Mouse (Mus musculus) hindbrain, postnatal 0 days (tissue): Measurements from ENCODE around the gene Defb30. TPM values are rescaled to one million over a fixed set of nuclear protein-coding genes. Genes with fewer than 3 reads are reported as not detected.
A peak's percentile ranks its signal among the peaks of the same experiment; 100 is the strongest.

Experiments
- ATAC-seq: fragments of 200-750 bp; cut with Nextera tagmentation; 2 replicates; pipeline ENCODE4 v1.8.0; 2017; ENCODE audit warnings: mild to moderate bottlenecking, moderate TSS enrichment, moderate library complexity
- DNase-seq: peaks from one replicate; pipeline ENCODE4 v3.0.0-alpha.2; 2015; ENCODE audit warnings: low spot score
- H3K27ac ChIP-seq: fragments of 300-500 bp; sonication (generic); 2 replicates; pipeline ENCODE4 v1.5.1; 2014; ENCODE audit warnings: mild to moderate bottlenecking
- H3K27me3 ChIP-seq: fragments of 300-500 bp; sonication (generic); 2 replicates; pipeline ENCODE4 v1.6.1; 2014; ENCODE audit warnings: low read length, mixed read lengths; ENCODE audit not compliant: insufficient read depth
- H3K36me3 ChIP-seq: fragments of 300-500 bp; sonication (generic); 2 replicates; pipeline ENCODE4 v1.6.1; 2014; ENCODE audit warnings: low read length, mixed read lengths; ENCODE audit not compliant: insufficient read depth
- H3K4me1 ChIP-seq: fragments of 300-500 bp; sonication (generic); 2 replicates; pipeline ENCODE4 v1.6.1; 2014; ENCODE audit warnings: antibody characterized with exemption, low read length, mixed read lengths; ENCODE audit not compliant: insufficient read depth
- H3K4me2 ChIP-seq: fragments of 300-500 bp; sonication (generic); 2 replicates; pipeline ENCODE4 v1.6.1; 2014; ENCODE audit warnings: low read depth, mild to moderate bottlenecking, low read length, moderate library complexity, mixed read lengths
- H3K4me3 ChIP-seq: fragments of 300-500 bp; sonication (generic); 2 replicates; pipeline ENCODE4 v1.5.1; 2014; ENCODE audit warnings: low read length
- H3K9ac ChIP-seq: fragments of 300-500 bp; sonication (generic); replicated peaks from 2 replicates; pipeline ENCODE4 v1.6.1; 2014; ENCODE audit warnings: mild to moderate bottlenecking, low read length, moderate library complexity, mixed read lengths
- H3K9me3 ChIP-seq: fragments of 300-500 bp; sonication (generic); 2 replicates; pipeline ENCODE4 v1.6.1; 2016; ENCODE audit warnings: low read length, mixed read lengths
- CTCF ChIP-seq: IDR thresholded peaks from 2 replicates; pipeline ENCODE4 v1.5.1; 2016; ENCODE audit warnings: antibody characterized with exemption, control low read depth, low read depth
- WGBS: fragments of 180-500 bp; shearing (Covaris S2); extraction: QIAGEN DNeasy Blood & Tissue Kit; methylation state at CpG from one replicate; pipeline ENCODE4 v1.1.7; 2014; 5-methylcytosine and 5-hydroxymethylcytosine counted together
- polyA plus RNA-seq: library from polyadenylated mRNA; unstranded; fragments of >200 nt; fragmentation: Nextera tagmentation; extraction: Ambion mirVana; gene quantifications from 2 replicates; pipeline ENCODE4 v1.2.1, GENCODE M21; 2015
- total RNA-seq: library from RNA; depleted of rRNA; stranded (reverse); fragments of >200 nt; gene quantifications from 2 replicates; pipeline ENCODE4 v1.2.3, GENCODE M21; 2014; rRNA removed

The Defb30 gene
- not detected in 2 replicates for total RNA-seq
- not detected in 2 replicates for polyA plus RNA-seq

DNA sequence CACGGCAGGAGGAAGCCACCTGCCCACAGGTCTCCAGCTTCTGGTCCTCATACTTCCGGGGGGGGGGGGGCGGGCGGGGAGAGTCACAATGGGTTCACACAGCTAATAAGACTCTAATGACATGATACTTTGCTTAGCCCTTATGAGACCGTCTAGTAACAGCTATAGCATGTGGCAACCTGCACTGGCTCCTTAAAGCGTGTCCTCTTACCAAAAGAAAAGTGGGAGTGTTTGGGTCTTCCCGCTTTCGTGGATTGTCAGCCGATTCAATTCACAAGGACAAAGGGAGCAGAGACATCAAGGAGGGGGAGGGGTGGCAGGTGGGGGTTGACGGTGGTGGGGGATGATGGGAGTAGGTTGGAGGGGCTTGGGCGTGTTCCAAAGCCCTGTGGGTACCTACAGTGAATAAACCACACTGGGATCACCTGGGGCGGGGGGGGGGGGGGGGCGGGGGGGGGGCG, at the start of gene Defb30:
Defb30 (minus strand) TSS at position 51 of the 461 bp plus-strand sequence.
- no peak for TF ChIP-seq CTCF
- H3K4me3 ChIP-seq: no peak within 1 kb of the TSS
- no peak within 1 kb of the TSS for H3K4me2 ChIP-seq
- no peaks in the 10 kb centered on the region for H3K36me3 ChIP-seq
- ATAC-seq: no peak
- no peaks in the 10 kb centered on the region for H3K4me1 ChIP-seq
- no peak within 1 kb of the TSS for H3K9ac ChIP-seq
- H3K9me3 ChIP-seq: no peaks in the 10 kb centered on the region
- H3K27ac ChIP-seq: no peak within 1 kb of the TSS
- 50% methylated on average over 12 of the region's 14 CpGs for WGBS
- no peak for DNase-seq
- H3K27me3 ChIP-seq: no peaks in the 10 kb centered on the region

DNA sequence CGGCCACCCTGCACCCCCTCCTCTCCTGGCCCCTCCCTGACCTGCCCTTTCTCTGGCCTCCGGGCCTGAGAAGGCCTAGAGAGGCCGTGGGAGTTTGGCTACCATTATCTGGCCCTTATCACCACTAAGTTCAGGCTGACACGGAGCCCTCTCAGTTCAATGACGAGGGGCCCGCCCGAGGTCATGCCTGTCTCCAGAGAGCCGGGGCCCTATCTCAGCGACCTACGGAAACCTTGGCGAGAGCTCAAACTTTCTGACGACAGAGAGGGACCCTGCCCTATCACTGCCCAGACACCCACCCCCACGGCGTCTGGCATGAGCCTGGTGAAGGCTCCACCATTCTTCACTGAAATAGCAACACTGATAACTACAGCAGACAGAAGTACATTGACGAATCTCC, 17.9 kb upstream of the Defb30 start:
- TF ChIP-seq CTCF: no peak
- 74% methylated on average over 15 of the region's 15 CpGs for WGBS
- no peak for ATAC-seq

DNA sequence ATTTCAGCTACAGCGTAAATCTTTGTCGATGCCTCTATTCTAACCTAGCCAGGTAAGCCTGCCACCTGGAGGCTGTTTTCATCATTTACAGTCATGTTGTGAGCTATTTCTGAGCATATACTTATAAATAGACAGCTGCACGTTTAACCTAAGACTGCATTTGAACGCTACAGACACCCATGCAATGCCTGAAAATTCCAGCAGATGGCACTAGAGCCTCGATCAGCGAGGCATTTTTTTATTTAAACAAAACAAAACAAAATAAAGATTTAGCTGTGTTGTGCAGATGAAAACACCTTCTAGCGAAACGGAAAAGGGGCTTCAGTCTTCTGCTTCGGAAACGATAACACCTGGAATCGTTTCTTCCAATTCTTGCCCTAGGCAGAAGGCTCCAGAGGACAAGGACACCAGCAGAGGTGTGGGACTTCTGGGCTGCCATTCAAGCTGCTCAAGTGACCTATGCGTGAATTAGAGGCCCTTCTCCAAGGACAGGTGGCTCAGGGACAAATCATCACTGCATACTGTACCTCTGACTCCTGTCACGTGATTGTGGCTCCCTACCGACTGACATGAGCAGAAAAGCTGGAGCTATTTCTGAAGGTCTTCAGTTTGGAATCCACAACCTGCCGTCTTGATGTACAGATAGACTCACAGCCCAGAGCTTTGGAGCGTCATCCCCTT, 17.0 kb upstream of the Defb30 start:
- Histone ChIP-seq H3K4me1 (no peaks in the 10 kb centered on the region), H3K4me2 (peak overlapping the region; percentile 38; the same call in 1 of the 2 replicates), H3K9me3 (no peaks in the 10 kb centered on the region), H3K4me3 (no peak overlapping the region), H3K27ac (no peak overlapping the region), H3K36me3 (no peaks in the 10 kb centered on the region), H3K9ac (no peak overlapping the region), H3K27me3 (no peaks in the 10 kb centered on the region)
- peak; percentile 90 for DNase-seq
- peak; percentile 91 for TF ChIP-seq CTCF
- WGBS: 25% methylated on average over 16 of the region's 16 CpGs
- peak; percentile 74 for ATAC-seq

More for the DNA sequence above, 17.9 kb upstream of the Defb30 start:
- Histone ChIP-seq H3K36me3 (no peaks in the 10 kb centered on the region), H3K4me3 (no peak overlapping the region), H3K9ac (no peak overlapping the region), H3K27me3 (no peaks in the 10 kb centered on the region), H3K4me1 (no peaks in the 10 kb centered on the region), H3K4me2 (no peak overlapping the region), H3K9me3 (no peaks in the 10 kb centered on the region), H3K27ac (no peak overlapping the region)
- no peak for DNase-seq

DNA sequence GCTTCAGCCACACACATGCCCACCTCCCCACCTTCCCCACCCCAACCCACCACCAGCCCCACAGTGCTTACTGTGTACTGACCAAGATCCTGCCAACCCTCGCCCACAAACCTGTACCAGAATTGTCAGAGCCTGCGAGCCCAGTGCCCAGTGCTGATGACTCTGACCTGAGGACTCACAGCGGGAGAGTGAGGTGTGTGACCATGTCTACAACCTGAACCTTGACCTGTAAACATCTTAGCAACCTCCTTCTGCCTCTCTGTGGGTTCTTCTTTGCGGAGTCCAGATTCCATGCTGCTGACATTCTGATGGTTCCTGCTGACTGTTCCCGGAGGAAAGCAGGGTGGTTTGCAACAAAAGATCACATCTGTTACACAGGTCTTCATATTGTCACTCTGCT, 15.6 kb upstream of the Defb30 start:
- Histone ChIP-seq H3K27ac (no peak overlapping the region), H3K4me1 (no peaks in the 10 kb centered on the region), H3K9me3 (no peaks in the 10 kb centered on the region), H3K36me3 (no peaks in the 10 kb centered on the region), H3K9ac (no peak overlapping the region), H3K4me2 (no peak overlapping the region), H3K4me3 (no peak overlapping the region), H3K27me3 (no peaks in the 10 kb centered on the region)
- WGBS: 74% methylated on average over 5 of the region's 5 CpGs
- no peak for TF ChIP-seq CTCF
- ATAC-seq: no peak
- no peak for DNase-seq

DNA sequence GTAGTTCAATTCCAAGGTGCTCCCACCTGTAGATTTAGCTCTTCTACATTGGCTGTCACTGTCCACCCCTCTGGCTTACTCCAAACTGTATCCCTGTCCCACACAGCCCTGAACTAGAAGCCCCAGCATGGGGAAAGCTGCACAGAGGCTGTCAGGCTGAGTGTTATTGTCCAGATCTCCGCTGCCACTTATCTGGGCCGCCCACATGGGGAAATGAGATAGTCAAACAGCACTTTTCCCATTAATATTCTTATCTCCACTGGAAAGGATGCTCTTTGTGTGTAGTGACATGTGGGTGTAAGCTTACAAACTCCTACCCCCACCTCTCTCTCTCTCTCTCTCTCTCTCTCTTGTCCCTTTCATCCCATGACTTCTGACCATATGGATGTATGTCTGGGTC, 12.4 kb upstream of the Defb30 start:
- H3K4me3 ChIP-seq: no peak overlapping the region
- no peak overlapping the region for H3K27ac ChIP-seq
- no peaks in the 10 kb centered on the region for H3K4me1 ChIP-seq
- TF ChIP-seq CTCF: no peak
- ATAC-seq (no peak), DNase-seq (no peak)
- no peaks in the 10 kb centered on the region for H3K36me3 ChIP-seq
- no peak overlapping the region for H3K4me2 ChIP-seq
- no peak overlapping the region for H3K9ac ChIP-seq
- H3K27me3 ChIP-seq: no peaks in the 10 kb centered on the region
- H3K9me3 ChIP-seq: no peaks in the 10 kb centered on the region
- WGBS: 96% methylated on average over 2 of the region's 2 CpGs

DNA sequence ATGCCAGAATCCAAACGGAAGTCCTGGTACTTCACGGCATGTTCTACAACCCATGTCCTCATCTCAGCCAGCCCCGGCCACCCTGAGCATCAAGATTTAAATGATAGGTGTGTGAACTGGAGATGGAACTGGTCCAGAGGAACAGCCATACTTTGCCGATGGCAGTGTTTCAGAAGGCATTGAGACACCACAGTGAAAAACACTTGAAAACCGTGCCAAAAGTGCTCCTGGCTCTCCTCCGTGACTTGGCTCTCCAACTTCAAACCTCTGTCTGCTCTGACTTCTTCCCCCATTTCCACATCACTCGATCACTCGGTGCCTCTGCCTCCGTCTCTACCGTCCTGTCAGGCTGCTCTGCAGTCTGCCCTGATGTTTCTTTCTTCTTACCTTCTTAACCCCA, 10.6 kb upstream of the Defb30 start:
- Histone ChIP-seq H3K27me3 (no peaks in the 10 kb centered on the region), H3K36me3 (no peaks in the 10 kb centered on the region), H3K9me3 (no peaks in the 10 kb centered on the region), H3K4me3 (no peak overlapping the region), H3K4me2 (no peak overlapping the region), H3K27ac (no peak overlapping the region), H3K4me1 (no peaks in the 10 kb centered on the region), H3K9ac (no peak overlapping the region)
- ATAC-seq: no peak
- no peak for DNase-seq
- no peak for TF ChIP-seq CTCF
- WGBS: 59% methylated on average over 10 of the region's 10 CpGs

DNA sequence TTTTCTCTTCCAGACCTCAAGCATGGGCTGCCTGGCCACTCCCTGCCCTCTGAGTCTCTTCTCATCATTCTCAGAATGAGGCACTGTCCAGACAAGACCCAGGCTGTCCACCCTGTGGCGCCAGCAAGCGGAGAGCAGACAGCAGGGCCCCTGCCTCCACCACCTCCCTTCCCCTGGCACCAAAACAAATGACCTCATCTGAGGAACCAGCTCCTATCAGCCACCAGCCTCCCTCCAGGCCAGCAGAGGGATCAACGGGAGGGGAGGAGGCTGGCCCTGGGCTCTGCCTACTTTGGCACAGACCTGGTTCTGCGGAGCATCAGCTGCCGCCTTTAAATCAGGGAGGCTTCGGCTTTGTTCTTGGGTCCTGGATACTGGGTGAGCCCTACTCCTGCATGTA, 5.0 kb upstream of the Defb30 start:
- no peak overlapping the region for H3K27ac ChIP-seq
- H3K4me3 ChIP-seq: no peak overlapping the region
- 0 out of 2 replicates have a peak overlapping the region, but pooled peaks have one; percentile 16 for H3K4me2 ChIP-seq
- no peaks in the 10 kb centered on the region for H3K9me3 ChIP-seq
- no peaks in the 10 kb centered on the region for H3K36me3 ChIP-seq
- WGBS: 22% methylated on average over 6 of the region's 6 CpGs
- H3K4me1 ChIP-seq: no peaks in the 10 kb centered on the region
- no peaks in the 10 kb centered on the region for H3K27me3 ChIP-seq
- H3K9ac ChIP-seq: no peak overlapping the region
- DNase-seq (peak; percentile 83), ATAC-seq (peak; percentile 93)
- peak; percentile 38; the same call in 1 of the 2 replicates for TF ChIP-seq CTCF
